Mouse (Mus musculus): ENCODE data around the gene Rxrb. TPM values are rescaled to one million over a fixed set of nuclear protein-coding genes. Genes with fewer than 3 reads are reported as not detected.
A peak's percentile ranks its signal among the peaks of the same experiment; 100 is the strongest.

Rxrb gene
- polyA plus RNA-seq, 1 experiment from 2014 or later: 31.5 TPM

GRCm38 (mm10) chr17:34028501-34029149 is 3.0 kb upstream of the Rxrb start:
- Histone ChIP-seq H3K27ac (ENCODE audit: low read depth, low read length) (no peak overlapping the region; the same call in 1 of the 2 replicates), H3K9me3 (ENCODE audit: control insufficient read depth, low read length) (no peaks in the 10 kb centered on the region), H3K9ac (ENCODE audit: low read depth, low read length) (peak overlapping the region; percentile 64; the same call in 1 of the 2 replicates), H3K4me2 (peak overlapping the region; percentile 76), H3K27me3 (replicated peaks; ENCODE audit: control insufficient read depth, insufficient read depth, low read length) (no peaks in the 10 kb centered on the region), H3K4me1 (replicated peaks; ENCODE audit: control insufficient read depth, insufficient read depth, low read length) (peaks cover 62% of the 10 kb centered on the region), H3K36me3 (ENCODE audit: control insufficient read depth, insufficient read depth, low read length) (peaks cover 19% of the 10 kb centered on the region), H3K4me3 (ENCODE audit: low read depth, low read length) (peak overlapping the region; percentile 81)
- WGBS: 81% methylated on average over 17 of the region's 17 CpGs
- no peak for ATAC-seq (replicated peaks; ENCODE audit: low FRiP score)
- no peak for DNase-seq (ENCODE audit: low spot score)

GRCm38 (mm10) chr17:34029150-34029889 is 2.3 kb upstream of the Rxrb start:
- peak overlapping the region; percentile 81 for H3K4me3 ChIP-seq (ENCODE audit: low read depth, low read length)
- ATAC-seq (replicated peaks; ENCODE audit: low FRiP score): no peak
- H3K9ac ChIP-seq (ENCODE audit: low read depth, low read length): no peak overlapping the region
- H3K36me3 ChIP-seq (ENCODE audit: control insufficient read depth, insufficient read depth, low read length): peaks cover 21% of the 10 kb centered on the region
- peaks cover 60% of the 10 kb centered on the region for H3K4me1 ChIP-seq (replicated peaks; ENCODE audit: control insufficient read depth, insufficient read depth, low read length)
- no peak overlapping the region for H3K27ac ChIP-seq (ENCODE audit: low read depth, low read length)
- no peaks in the 10 kb centered on the region for H3K9me3 ChIP-seq (ENCODE audit: control insufficient read depth, low read length)
- H3K4me2 ChIP-seq: peak overlapping the region; percentile 100
- H3K27me3 ChIP-seq (replicated peaks; ENCODE audit: control insufficient read depth, insufficient read depth, low read length): no peaks in the 10 kb centered on the region
- DNase-seq (ENCODE audit: low spot score): no peak
- WGBS: 87% methylated on average over 18 of the region's 18 CpGs

- DNase-seq (ENCODE audit: low spot score): no peak
- Histone ChIP-seq H3K9ac (ENCODE audit: low read depth, low read length) (peak overlapping the region; percentile 81), H3K27me3 (replicated peaks; ENCODE audit: control insufficient read depth, insufficient read depth, low read length) (no peaks in the 10 kb centered on the region), H3K4me2 (peak overlapping the region; percentile 100), H3K9me3 (ENCODE audit: control insufficient read depth, low read length) (no peaks in the 10 kb centered on the region), H3K36me3 (ENCODE audit: control insufficient read depth, insufficient read depth, low read length) (peaks cover 22% of the 10 kb centered on the region), H3K27ac (ENCODE audit: low read depth, low read length) (no peak overlapping the region), H3K4me3 (ENCODE audit: low read depth, low read length) (peak overlapping the region; percentile 81), H3K4me1 (replicated peaks; ENCODE audit: control insufficient read depth, insufficient read depth, low read length) (peaks cover 60% of the 10 kb centered on the region)
- 81% methylated on average over 21 of the region's 21 CpGs for WGBS
- ATAC-seq (replicated peaks; ENCODE audit: low FRiP score): no peak
These were observed 1.6 kb upstream of the Rxrb start for GRCm38 (mm10) chr17:34029890-34030595.

GRCm38 (mm10) chr17:34030861-34031326 is 718 bp upstream of the Rxrb start:
- Histone ChIP-seq H3K4me3 (ENCODE audit: low read depth, low read length) (peak overlapping the region; percentile 81), H3K27me3 (replicated peaks; ENCODE audit: control insufficient read depth, insufficient read depth, low read length) (no peaks in the 10 kb centered on the region), H3K27ac (ENCODE audit: low read depth, low read length) (peak overlapping the region; percentile 85), H3K36me3 (ENCODE audit: control insufficient read depth, insufficient read depth, low read length) (peaks cover 23% of the 10 kb centered on the region), H3K4me2 (peak overlapping the region; percentile 100), H3K9ac (ENCODE audit: low read depth, low read length) (peak overlapping the region; percentile 81), H3K9me3 (ENCODE audit: control insufficient read depth, low read length) (no peaks in the 10 kb centered on the region), H3K4me1 (replicated peaks; ENCODE audit: control insufficient read depth, insufficient read depth, low read length) (peaks cover 52% of the 10 kb centered on the region)
- 3% methylated on average over 20 of the region's 20 CpGs for WGBS
- DNase-seq (ENCODE audit: low spot score): no peak
- no peak for ATAC-seq (replicated peaks; ENCODE audit: low FRiP score)

- no peaks in the 10 kb centered on the region for H3K27me3 ChIP-seq (replicated peaks; ENCODE audit: control insufficient read depth, insufficient read depth, low read length)
- peak; percentile 39 for ATAC-seq (replicated peaks; ENCODE audit: low FRiP score)
- peaks cover 44% of the 10 kb centered on the region for H3K4me1 ChIP-seq (replicated peaks; ENCODE audit: control insufficient read depth, insufficient read depth, low read length)
- H3K36me3 ChIP-seq (ENCODE audit: control insufficient read depth, insufficient read depth, low read length): peaks cover 33% of the 10 kb centered on the region
- H3K4me3 ChIP-seq (ENCODE audit: low read depth, low read length): peak overlapping the region; percentile 81
- peak overlapping the region; percentile 81 for H3K9ac ChIP-seq (ENCODE audit: low read depth, low read length)
- no peak for DNase-seq (ENCODE audit: low spot score)
- H3K4me2 ChIP-seq: peak overlapping the region; percentile 100
- no peaks in the 10 kb centered on the region for H3K9me3 ChIP-seq (ENCODE audit: control insufficient read depth, low read length)
- WGBS: under 1% methylated on average over 46 of the region's 48 CpGs
- peak overlapping the region; percentile 90 for H3K27ac ChIP-seq (ENCODE audit: low read depth, low read length)
These were observed 591 bp downstream of the Rxrb start for GRCm38 (mm10) chr17:34032174-34032632.

GRCm38 (mm10) chr17:34032806-34033205 is 1.2 kb downstream of the Rxrb start:
- no peak for DNase-seq (ENCODE audit: low spot score)
- Histone ChIP-seq H3K36me3 (ENCODE audit: control insufficient read depth, insufficient read depth, low read length) (peaks cover 37% of the 10 kb centered on the region), H3K9me3 (ENCODE audit: control insufficient read depth, low read length) (no peaks in the 10 kb centered on the region), H3K4me3 (ENCODE audit: low read depth, low read length) (peak overlapping the region; percentile 81), H3K27me3 (replicated peaks; ENCODE audit: control insufficient read depth, insufficient read depth, low read length) (no peaks in the 10 kb centered on the region), H3K9ac (ENCODE audit: low read depth, low read length) (peak overlapping the region; percentile 81), H3K4me1 (replicated peaks; ENCODE audit: control insufficient read depth, insufficient read depth, low read length) (peaks cover 44% of the 10 kb centered on the region), H3K27ac (ENCODE audit: low read depth, low read length) (peak overlapping the region; percentile 90), H3K4me2 (peak overlapping the region; percentile 100)
- WGBS: 45% methylated on average over 9 of the region's 9 CpGs
- ATAC-seq (replicated peaks; ENCODE audit: low FRiP score): no peak

- no peak for ATAC-seq (replicated peaks; ENCODE audit: low FRiP score)
- peak overlapping the region; percentile 100 for H3K4me2 ChIP-seq
- DNase-seq (ENCODE audit: low spot score): no peak
- H3K27me3 ChIP-seq (replicated peaks; ENCODE audit: control insufficient read depth, insufficient read depth, low read length): no peaks in the 10 kb centered on the region
- 87% methylated on average over 9 of the region's 9 CpGs for WGBS
- peak overlapping the region; percentile 90; the same call in 1 of the 2 replicates for H3K27ac ChIP-seq (ENCODE audit: low read depth, low read length)
- peak overlapping the region; percentile 81 for H3K9ac ChIP-seq (ENCODE audit: low read depth, low read length)
- peaks cover 34% of the 10 kb centered on the region for H3K36me3 ChIP-seq (ENCODE audit: control insufficient read depth, insufficient read depth, low read length)
- H3K4me3 ChIP-seq (ENCODE audit: low read depth, low read length): peak overlapping the region; percentile 81
- peaks cover 40% of the 10 kb centered on the region for H3K4me1 ChIP-seq (replicated peaks; ENCODE audit: control insufficient read depth, insufficient read depth, low read length)
- H3K9me3 ChIP-seq (ENCODE audit: control insufficient read depth, low read length): no peaks in the 10 kb centered on the region
These were observed 1.8 kb downstream of the Rxrb start for GRCm38 (mm10) chr17:34033441-34033840.

- H3K4me1 ChIP-seq (replicated peaks; ENCODE audit: control insufficient read depth, insufficient read depth, low read length): peaks cover 40% of the 10 kb centered on the region
- H3K4me2 ChIP-seq: no peak overlapping the region
- H3K27me3 ChIP-seq (replicated peaks; ENCODE audit: control insufficient read depth, insufficient read depth, low read length): no peaks in the 10 kb centered on the region
- H3K9me3 ChIP-seq (ENCODE audit: control insufficient read depth, low read length): no peaks in the 10 kb centered on the region
- H3K9ac ChIP-seq (ENCODE audit: low read depth, low read length): no peak overlapping the region
- ATAC-seq (replicated peaks; ENCODE audit: low FRiP score) (no peak), DNase-seq (ENCODE audit: low spot score) (no peak)
- WGBS: 76% methylated on average over 10 of the region's 10 CpGs
- peak overlapping the region; percentile 81; the same call in 1 of the 2 replicates for H3K4me3 ChIP-seq (ENCODE audit: low read depth, low read length)
- no peak overlapping the region for H3K27ac ChIP-seq (ENCODE audit: low read depth, low read length)
- H3K36me3 ChIP-seq (ENCODE audit: control insufficient read depth, insufficient read depth, low read length): peaks cover 28% of the 10 kb centered on the region
These were observed 2.5 kb downstream of the Rxrb start for GRCm38 (mm10) chr17:34034064-34034463.
